Mouse (Mus musculus) NIH3T3 (cell line): ENCODE results near the gene Sarnp.

Experiments used
- DNase-seq: peaks from one replicate; pipeline ENCODE4 v3.0.0-alpha.2; 2012; ENCODE audit warnings: low read depth

Sarnp gene

DNA sequence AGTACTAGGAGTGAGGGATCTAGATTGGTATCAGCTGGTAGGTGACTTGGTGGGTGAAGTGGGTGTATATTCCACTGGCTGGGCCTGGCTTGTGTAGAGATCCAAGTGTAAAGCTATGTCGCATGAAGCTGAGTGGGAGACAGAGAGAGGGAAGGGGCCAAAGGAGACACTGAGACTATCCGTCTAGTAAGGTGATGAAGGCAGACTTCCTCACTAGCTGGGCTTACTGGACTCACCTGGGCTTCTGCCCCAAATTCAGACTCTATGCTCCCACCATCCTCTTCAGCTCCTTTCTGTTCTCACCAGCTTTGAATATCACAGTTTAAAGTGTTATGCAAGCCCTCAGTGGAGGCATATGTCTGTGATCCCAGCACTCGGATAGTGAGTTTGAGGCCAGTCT is 99.5 kb downstream of the Sarnp start:
- DNase-seq = no peak

DNA sequence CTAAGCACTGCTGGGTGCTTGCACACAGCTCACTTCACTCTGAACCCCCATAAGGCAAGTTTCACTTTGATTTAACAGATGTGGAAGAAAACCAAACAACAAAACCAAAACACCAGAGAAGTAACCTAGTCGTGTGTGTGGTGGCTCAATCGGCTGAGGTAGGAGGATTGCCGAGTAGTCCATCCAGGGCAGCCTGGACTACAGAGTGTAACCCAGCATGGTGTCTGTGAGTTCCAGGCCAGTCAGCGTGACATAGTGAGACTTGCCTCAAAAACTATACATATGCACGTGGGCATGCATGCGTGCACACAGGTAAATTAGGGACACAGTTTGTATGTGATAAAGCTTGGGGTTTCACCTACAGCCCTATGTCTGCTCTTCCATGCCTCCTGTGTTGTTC is 100.3 kb downstream of the Sarnp start:
- no peak for DNase-seq

DNA sequence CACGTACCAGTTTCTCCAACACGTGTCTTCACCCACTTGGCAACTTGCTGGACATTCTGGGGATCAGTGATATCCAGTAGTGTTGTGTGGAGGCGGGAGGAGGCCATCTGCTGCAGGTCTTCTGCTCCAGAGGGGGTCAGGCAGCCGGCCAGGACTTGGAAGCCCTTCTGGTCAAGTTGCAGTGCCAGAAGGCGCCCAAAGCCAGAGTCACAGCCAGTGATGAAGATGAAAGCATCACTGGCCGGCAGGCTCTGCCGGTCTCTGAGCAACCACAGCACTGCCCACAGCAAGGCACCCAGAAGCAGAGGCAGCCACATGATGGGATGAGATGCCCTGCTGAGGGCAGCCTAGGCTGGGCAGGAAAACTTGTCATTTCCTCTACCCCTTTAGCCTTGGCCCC is 101.1 kb downstream of the Sarnp start:
- DNase-seq = peak; percentile 52

- DNase-seq = peak; percentile 66
Measured at GRCm38 (mm10) chr10:128919203-128919631, 102.1 kb downstream of the Sarnp start.

- DNase-seq = peak; percentile 62
Measured at GRCm38 (mm10) chr10:128919966-128920365, 102.8 kb downstream of the Sarnp start.

DNA sequence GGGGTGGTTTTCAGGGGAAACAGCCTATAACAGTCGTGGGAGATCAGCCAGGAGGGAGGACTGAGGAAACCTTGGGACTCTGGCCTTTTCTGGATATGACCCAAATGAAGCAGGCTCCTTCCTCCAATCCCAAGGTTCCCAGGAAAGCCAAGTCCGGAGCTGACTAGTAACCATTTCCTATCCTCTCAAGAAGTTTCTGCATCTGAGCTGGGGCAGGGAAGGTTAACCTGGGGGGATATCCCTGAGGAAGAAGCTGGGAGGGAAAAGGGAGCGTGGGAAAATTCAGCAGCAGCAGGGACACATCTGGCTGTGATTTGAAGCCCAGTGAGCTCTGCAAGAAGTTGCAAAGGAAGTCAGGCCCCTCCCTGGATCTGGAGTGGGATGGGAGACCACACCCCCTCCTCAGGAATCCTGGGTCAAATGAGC is 103.6 kb downstream of the Sarnp start:
- peak; percentile 72 for DNase-seq

GRCm38 (mm10) chr10:128921251-128921650 is 104.1 kb downstream of the Sarnp start:
- peak; percentile 32 for DNase-seq

DNA sequence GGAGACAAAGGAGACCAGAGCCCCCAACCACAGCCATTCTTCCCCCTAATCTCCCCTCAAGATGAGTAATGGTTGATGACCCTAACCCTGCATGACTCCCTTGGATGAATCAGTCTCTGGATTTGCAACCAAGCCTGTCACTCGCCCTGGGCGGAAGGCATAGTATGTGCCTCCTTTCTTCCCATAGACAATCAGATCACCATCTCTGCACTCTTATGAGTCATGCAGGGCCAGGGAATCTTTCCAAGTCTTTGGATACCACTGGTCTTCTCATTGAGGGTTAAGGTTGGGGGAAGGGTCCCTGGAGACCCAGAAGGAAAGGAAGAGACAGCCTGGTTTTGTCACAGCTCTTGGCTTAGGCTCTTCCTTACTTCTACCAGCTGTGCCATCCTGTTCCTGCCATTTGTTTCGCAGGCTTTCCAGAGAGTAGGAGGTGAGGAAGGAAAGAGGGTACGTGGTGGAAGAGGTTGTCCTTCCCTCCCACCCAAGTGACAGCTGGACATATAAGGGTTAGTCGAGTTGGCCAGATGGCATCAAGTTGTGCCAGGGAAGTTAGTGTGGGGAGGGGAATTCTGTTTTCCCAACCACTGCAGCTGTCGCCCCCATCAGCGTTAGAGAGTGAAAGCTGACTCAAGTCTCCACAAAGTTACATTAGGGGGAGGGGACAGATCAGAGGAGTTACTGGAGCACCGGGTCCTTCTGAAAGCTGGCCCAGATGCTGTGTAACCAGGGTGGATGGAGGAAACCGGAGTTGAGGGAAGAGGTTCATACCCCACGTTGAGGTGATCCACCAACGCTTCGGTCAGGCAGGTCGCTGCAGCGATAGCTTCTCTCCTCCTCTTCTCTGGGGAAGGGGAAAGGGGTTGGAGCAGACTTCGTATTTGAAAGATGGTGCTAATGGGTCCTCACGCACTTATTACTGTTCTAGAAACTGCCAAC is 105.0 kb downstream of the Sarnp start:
- DNase-seq = peak; percentile 87

- no peak for DNase-seq
Measured at GRCm38 (mm10) chr10:128922822-128923012, 105.6 kb downstream of the Sarnp start, which contains the start of gene Rdh5. Gene Rdh5 (minus strand): TSS chr10:128922888.

- peak; percentile 100 for DNase-seq
Measured at GRCm38 (mm10) chr10:128923013-128923691, 106.0 kb downstream of the Sarnp start.

GRCm38 (mm10) chr10:128923935-128924334 is 106.8 kb downstream of the Sarnp start, which contains the start of gene Bloc1s1:
Gene Bloc1s1 (minus strand): TSS chr10:128924035.
- no peak for DNase-seq
